Mouse (Mus musculus): Measurements from ENCODE around the gene Prkn.

DNA sequence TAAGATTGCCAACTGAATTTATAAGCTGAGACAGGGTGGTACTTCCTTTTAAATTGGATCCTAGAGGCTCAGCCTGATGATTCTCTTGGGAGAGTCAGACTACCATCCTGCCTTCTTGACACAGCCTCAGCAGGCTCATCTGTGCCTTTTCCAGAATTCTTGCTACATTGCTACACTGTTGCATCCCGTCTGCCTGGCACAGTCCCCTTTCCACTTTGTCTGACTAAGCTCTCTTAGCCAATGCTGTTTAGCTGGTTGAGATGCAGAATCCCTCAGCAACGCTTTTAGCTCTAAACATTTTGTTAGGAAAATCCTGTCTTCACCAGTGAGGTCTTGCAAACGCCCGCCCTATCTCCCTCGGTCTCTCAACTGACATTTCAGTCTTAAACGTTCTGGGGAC is 1115.1 kb downstream of the Prkn start:
- TF ChIP-seq CTCF (IDR thresholded peaks at IDR 0.05; ENCODE audit: low read depth) (no peak), EP300 (IDR thresholded peaks at IDR 0.05; ENCODE audit: low read depth) (no peak)
